Mouse (Mus musculus): ENCODE results near the gene Galnt10.
"Not testable (repeated sequence)": the region's sequence is repeated elsewhere in the genome, so short reads cannot be mapped to it uniquely, and the experiment has no call there.

Gene Galnt10

GRCm38 (mm10) chr11:57797828-57798227, 152.6 kb downstream of the Galnt10 start:
- no peak for DNase-seq (ENCODE audit: low spot score)

GRCm38 (mm10) chr11:57799456-57799855, 154.2 kb downstream of the Galnt10 start:
- no peak for DNase-seq (ENCODE audit: low spot score)

- no peak for DNase-seq (ENCODE audit: low spot score)
Observed at GRCm38 (mm10) chr11:57800266-57800951, 155.2 kb downstream of the Galnt10 start.

- DNase-seq (ENCODE audit: low spot score) = peak; percentile 95
Observed at GRCm38 (mm10) chr11:57800971-57801765, 155.9 kb downstream of the Galnt10 start, which contains the start of gene Sap30l. TSS of gene Sap30l (plus strand) at chr11:57801637.

GRCm38 (mm10) chr11:57801766-57802510, 156.7 kb downstream of the Galnt10 start:
- DNase-seq (ENCODE audit: low spot score) = peak; percentile 64

GRCm38 (mm10) chr11:57802511-57802870, 157.2 kb downstream of the Galnt10 start:
- no peak for DNase-seq (ENCODE audit: low spot score)

- no peak for DNase-seq (ENCODE audit: low spot score)
Observed at GRCm38 (mm10) chr11:57805047-57805446, 159.8 kb downstream of the Galnt10 start.

- DNase-seq (ENCODE audit: low spot score) = no peak
Observed at GRCm38 (mm10) chr11:57809017-57809731, 163.9 kb downstream of the Galnt10 start.

- no peak for DNase-seq (ENCODE audit: low spot score)
Observed at GRCm38 (mm10) chr11:57809732-57810098, 164.5 kb downstream of the Galnt10 start.

- no peak for DNase-seq (ENCODE audit: low spot score)
Observed at GRCm38 (mm10) chr11:57811006-57811405, 165.8 kb downstream of the Galnt10 start.

GRCm38 (mm10) chr11:57812212-57812611, 167.0 kb downstream of the Galnt10 start:
- DNase-seq (ENCODE audit: low spot score) = no peak

GRCm38 (mm10) chr11:57813641-57814040, 168.4 kb downstream of the Galnt10 start:
- no peak for DNase-seq (ENCODE audit: low spot score)

GRCm38 (mm10) chr11:57818189-57818588, 172.9 kb downstream of the Galnt10 start:
- no peak for DNase-seq (ENCODE audit: low spot score)

GRCm38 (mm10) chr11:57819999-57820581, 174.8 kb downstream of the Galnt10 start:
- peak; percentile 93 for DNase-seq (ENCODE audit: low spot score)

GRCm38 (mm10) chr11:57823159-57823558, 177.9 kb downstream of the Galnt10 start:
- not testable (repeated sequence) for DNase-seq (ENCODE audit: low spot score)

- DNase-seq (ENCODE audit: low spot score) = no peak
Observed at GRCm38 (mm10) chr11:57823714-57824113, 178.5 kb downstream of the Galnt10 start.

- DNase-seq (ENCODE audit: low spot score) = not testable (repeated sequence)
Observed at GRCm38 (mm10) chr11:57825234-57825633, 180.0 kb downstream of the Galnt10 start.

- DNase-seq (ENCODE audit: low spot score) = no peak
Observed at GRCm38 (mm10) chr11:57827048-57827914, 182.0 kb downstream of the Galnt10 start.

GRCm38 (mm10) chr11:57827915-57828545, 182.8 kb downstream of the Galnt10 start:
- DNase-seq (ENCODE audit: low spot score) = no peak
